Mouse (Mus musculus) olfactory bulb, adult 2 months (tissue): ENCODE results near the gene Abl1. TPM values are rescaled to one million over a fixed set of nuclear protein-coding genes. Genes with fewer than 3 reads are reported as not detected.
A peak's percentile ranks its signal among the peaks of the same experiment; 100 is the strongest.

Experiments
- H3K27ac ChIP-seq: fragments of 200-500 bp; 2 replicates; pipeline ENCODE4 v1.5.1; 2012; ENCODE audit warnings: low read depth, low read length; ENCODE audit not compliant: insufficient read depth
- H3K4me1 ChIP-seq: fragments of 200-500 bp; 2 replicates; pipeline ENCODE4 v1.6.1; 2012; ENCODE audit warnings: low read length; ENCODE audit not compliant: control insufficient read depth, insufficient read depth
- H3K4me3 ChIP-seq: fragments of 200-500 bp; 2 replicates; pipeline ENCODE4 v1.5.1; 2012; ENCODE audit warnings: mild to moderate bottlenecking, low read depth, low read length, moderate library complexity; ENCODE audit not compliant: insufficient read depth
- CTCF ChIP-seq: fragments of 200-500 bp; IDR thresholded peaks from 2 replicates; pipeline ENCODE4 v1.5.1; 2012; ENCODE audit warnings: low read depth, mild to moderate bottlenecking, low read length, moderate library complexity; ENCODE audit not compliant: insufficient read depth
- POLR2A ChIP-seq: fragments of 200-500 bp; IDR thresholded peaks from 2 replicates; pipeline ENCODE4 v1.6.1; 2012; ENCODE audit warnings: mild to moderate bottlenecking, low read depth, low read length, moderate library complexity; ENCODE audit not compliant: insufficient read depth
- WGBS: fragments of 180-500 bp; shearing (Covaris S2); methylation state at CpG from one replicate; pipeline ENCODE4 v1.1.7; 2018; 5-methylcytosine and 5-hydroxymethylcytosine counted together
- polyA plus RNA-seq: library from polyadenylated mRNA; stranded (reverse); fragments of >200 nt; gene quantifications from 2 replicates; pipeline ENCODE4 v1.2.4, GENCODE M21; 2012; ENCODE audit warnings: low replicate concordance; ENCODE audit not compliant: missing spikeins, insufficient read depth, insufficient read length

The Abl1 gene
- polyA plus RNA-seq, 1 experiment, result not detected

DNA sequence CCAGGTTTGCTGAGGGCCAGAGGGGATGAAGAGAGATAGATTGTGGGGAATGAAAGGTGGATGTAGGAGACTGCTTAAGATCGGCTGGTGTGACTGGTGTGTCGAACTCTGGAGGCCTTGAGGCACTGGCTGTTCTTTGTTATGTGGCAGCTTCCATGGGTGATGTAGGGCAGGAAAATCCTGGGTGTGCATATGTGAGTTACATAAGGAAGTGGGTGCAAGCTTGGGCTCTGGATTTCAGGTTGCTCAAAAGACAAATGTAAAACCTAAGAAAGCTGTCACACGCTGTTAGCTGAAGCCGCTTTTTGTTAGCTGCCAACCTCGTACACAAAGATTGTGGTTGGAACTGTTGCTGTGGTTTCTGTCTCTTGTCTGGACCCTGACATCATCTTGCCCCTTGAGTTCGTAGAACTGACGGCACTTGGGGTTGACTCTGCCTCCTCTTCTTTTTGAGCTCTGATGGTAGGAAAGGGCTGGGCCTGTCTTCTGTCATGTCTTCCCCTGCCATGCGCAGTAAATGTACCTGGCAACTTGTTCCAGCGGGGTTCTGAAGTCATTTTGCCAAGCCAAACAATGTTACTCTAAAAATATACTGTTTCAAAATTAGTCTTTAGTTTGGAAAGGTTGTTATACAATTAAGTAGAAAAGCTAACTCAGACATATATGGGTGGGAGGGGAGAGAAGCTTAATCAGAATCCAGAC lies 39.6 kb downstream of the Abl1 start:
- Histone ChIP-seq H3K4me1 (peaks cover 15% of the 10 kb centered on the region), H3K27ac (peak overlapping the region; percentile 57), H3K4me3 (no peak overlapping the region)
- TF ChIP-seq CTCF, result no peak
- TF ChIP-seq POLR2A, result no peak
- 58% methylated on average over 9 of the region's 9 CpGs for WGBS

GRCm38 (mm10) chr2:31730640-31731039 lies 42.5 kb downstream of the Abl1 start:
- TF ChIP-seq POLR2A (no peak), CTCF (no peak)
- 93% methylated on average over 5 of the region's 5 CpGs for WGBS
- Histone ChIP-seq H3K27ac (no peak overlapping the region), H3K4me3 (no peak overlapping the region), H3K4me1 (peaks cover 15% of the 10 kb centered on the region)

DNA sequence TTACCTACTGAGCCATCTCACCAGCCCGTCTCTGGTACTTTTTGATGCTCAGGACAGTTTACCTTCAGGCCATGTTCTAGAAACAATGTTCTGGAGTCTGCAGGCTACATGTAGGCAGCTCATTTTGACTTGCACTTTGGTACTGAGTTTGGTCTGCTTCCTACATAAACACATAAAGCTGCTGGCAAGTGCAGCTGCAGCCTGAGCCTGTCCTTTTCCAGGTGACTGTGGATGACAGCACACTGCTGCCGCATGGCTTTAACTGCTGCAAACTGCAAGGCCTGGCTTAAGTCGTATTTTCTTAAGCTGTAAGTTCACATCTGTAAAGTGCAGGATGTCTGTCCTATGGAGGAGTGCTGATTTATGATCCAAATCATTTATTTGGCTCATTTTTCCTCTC lies 44.3 kb downstream of the Abl1 start:
- 82% methylated on average over 3 of the region's 3 CpGs for WGBS
- TF ChIP-seq POLR2A (no peak), CTCF (no peak)
- Histone ChIP-seq H3K27ac (no peak overlapping the region), H3K4me3 (no peak overlapping the region), H3K4me1 (peaks cover 8% of the 10 kb centered on the region)

DNA sequence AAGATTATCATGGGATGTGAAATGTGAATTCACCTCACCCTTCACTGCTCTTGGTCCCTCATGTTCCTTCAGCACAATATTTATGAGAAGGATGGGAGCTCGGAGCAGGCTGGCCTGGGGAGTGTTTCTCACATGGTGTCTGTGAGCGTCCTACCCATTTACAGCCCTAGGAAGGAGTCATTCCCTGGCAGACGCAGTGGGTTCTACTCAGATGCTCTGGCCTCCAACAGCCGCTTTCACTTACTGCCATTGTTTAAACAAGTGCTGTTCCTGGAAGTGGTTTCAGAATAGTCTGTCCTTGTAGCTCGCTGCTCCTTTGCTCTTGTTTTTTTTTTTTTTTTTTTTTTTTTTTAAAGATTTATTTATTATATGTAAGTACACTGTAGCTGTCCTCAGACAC lies 45.4 kb downstream of the Abl1 start:
- TF ChIP-seq CTCF (no peak), POLR2A (no peak)
- no peak overlapping the region for H3K27ac ChIP-seq
- peaks cover under 1% of the 10 kb centered on the region for H3K4me1 ChIP-seq
- 76% methylated on average over 5 of the region's 5 CpGs for WGBS
- no peak overlapping the region for H3K4me3 ChIP-seq

- 70% methylated on average over 3 of the region's 3 CpGs for WGBS
- no peak overlapping the region for H3K4me3 ChIP-seq
- H3K27ac ChIP-seq, result no peak overlapping the region
- TF ChIP-seq CTCF (no peak), POLR2A (no peak)
- peaks cover 12% of the 10 kb centered on the region for H3K4me1 ChIP-seq
These were observed 50.9 kb downstream of the Abl1 start for GRCm38 (mm10) chr2:31739041-31739440.

GRCm38 (mm10) chr2:31741728-31742127 lies 53.6 kb downstream of the Abl1 start:
- TF ChIP-seq CTCF (no peak), POLR2A (no peak)
- 36% methylated on average over 1 of the region's 1 CpGs for WGBS
- H3K4me3 ChIP-seq, result no peak overlapping the region
- peak overlapping the region; percentile 70 for H3K27ac ChIP-seq
- H3K4me1 ChIP-seq, result peaks cover 15% of the 10 kb centered on the region

GRCm38 (mm10) chr2:31742134-31742533 lies 54.0 kb downstream of the Abl1 start:
- Histone ChIP-seq H3K4me3 (no peak overlapping the region), H3K4me1 (peaks cover 15% of the 10 kb centered on the region), H3K27ac (peak overlapping the region; percentile 70)
- TF ChIP-seq CTCF, result no peak
- no peak for TF ChIP-seq POLR2A
- 7% methylated on average over 7 of the region's 7 CpGs for WGBS

- Histone ChIP-seq H3K4me1 (peaks cover 22% of the 10 kb centered on the region), H3K27ac (no peak overlapping the region), H3K4me3 (no peak overlapping the region)
- no peak for TF ChIP-seq CTCF
- no peak for TF ChIP-seq POLR2A
These were observed 57.6 kb downstream of the Abl1 start for GRCm38 (mm10) chr2:31745741-31746243.

GRCm38 (mm10) chr2:31746835-31747234 lies 58.7 kb downstream of the Abl1 start:
- 69% methylated on average over 4 of the region's 4 CpGs for WGBS

DNA sequence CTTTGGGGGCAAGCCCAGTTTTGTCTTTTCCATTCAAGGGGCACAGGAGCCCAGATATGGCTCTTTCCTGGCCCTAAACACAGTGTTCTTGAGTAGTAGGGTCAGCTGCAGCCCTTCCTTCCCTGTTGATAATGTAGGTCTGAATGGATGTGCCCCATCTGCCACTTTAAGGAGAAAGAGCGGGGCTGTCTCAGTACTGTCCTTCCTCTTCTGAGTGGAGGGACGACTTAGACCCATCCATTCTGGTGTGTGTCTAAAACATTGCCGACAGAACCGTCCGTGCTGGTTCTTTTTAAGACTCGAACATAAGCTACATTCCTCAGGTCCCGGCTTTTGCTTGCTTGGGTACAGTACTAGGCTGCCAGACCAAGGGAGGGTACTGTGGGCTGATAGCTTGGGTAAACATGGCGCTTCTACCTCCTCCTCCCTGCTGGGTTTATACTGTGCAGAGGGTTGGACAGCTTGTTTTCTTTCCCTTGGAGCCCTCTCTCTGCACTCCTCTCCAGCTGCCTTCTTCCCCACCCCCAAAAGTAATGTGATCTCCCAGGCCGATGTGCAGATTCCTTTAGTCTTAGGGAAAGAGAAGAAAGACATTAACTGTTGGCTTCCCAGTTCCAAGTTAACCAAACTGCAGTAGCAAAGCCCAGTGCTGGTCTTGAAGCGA lies 61.0 kb downstream of the Abl1 start:
- H3K4me1 ChIP-seq, result peaks cover 13% of the 10 kb centered on the region
- peak overlapping the region; percentile 61; the same call in 1 of the 2 replicates for H3K27ac ChIP-seq
- no peak overlapping the region for H3K4me3 ChIP-seq
- WGBS, result 27% methylated on average over 10 of the region's 10 CpGs
- TF ChIP-seq CTCF (no peak), POLR2A (no peak)

More at GRCm38 (mm10) chr2:31746835-31747234, 58.7 kb downstream of the Abl1 start:
- TF ChIP-seq POLR2A, result no peak
- TF ChIP-seq CTCF, result no peak
- Histone ChIP-seq H3K4me1 (peaks cover 20% of the 10 kb centered on the region), H3K27ac (no peak overlapping the region), H3K4me3 (no peak overlapping the region)
